Comparison of ENCODE assay signal across 25 mouse cellular contexts in the genomic region with DNA sequence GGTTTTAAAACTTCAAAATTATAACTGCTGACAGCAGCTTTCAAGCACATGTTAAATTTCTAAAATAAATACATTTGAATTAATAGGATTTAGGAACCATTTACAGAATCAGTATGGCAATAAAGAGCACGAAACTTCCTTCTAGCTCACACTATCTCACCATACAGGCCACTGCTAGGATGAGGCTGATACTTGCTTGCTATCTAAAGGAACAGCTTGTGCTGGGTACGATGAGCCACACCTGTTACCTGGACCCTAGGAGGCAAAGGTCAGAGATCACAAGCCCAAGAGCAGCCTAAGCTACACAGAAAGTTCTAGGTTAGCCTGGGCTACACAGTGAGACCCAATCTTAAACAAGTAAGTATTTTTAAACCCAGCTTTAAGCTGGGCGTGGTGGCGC. TPM values are rescaled to one million over a fixed set of nuclear protein-coding genes. Genes with fewer than 3 reads are reported as not detected.
DNase-seq lines count a peak whose midpoint lies in the region; ATAC-seq and TF ChIP-seq lines count a peak whose summit lies in the region.
"Had no signal": no experiment of that assay in that cellular context is flagged by ENCODE, and none has a peak within 500 bp of the region (broad histone marks: within the 10 kb centered on the region; RNA-seq: fewer than 3 reads in every experiment).

No protein-coding gene starts in this region.

- peak; percentile 70 for ATAC-seq in liver, embryonic 14.5 days (ENCODE audit: insufficient read depth)
- ATAC-seq in liver, postnatal 0 days, result no peak
- 0 out of 2 replicates have a peak, but pooled peaks have one; percentile 45 for ATAC-seq in intestine, embryonic 15.5 days
- 0 out of 2 replicates have a peak, but pooled peaks have one; percentile 41 for ATAC-seq in intestine, postnatal 0 days
- ATAC-seq in megakaryocyte-erythroid progenitor cell, adult 5-6 weeks (replicated peaks; ENCODE audit: low FRiP score, low TSS enrichment, poor library complexity, severe bottlenecking), result peak; percentile 66
- ATAC-seq: forebrain, embryonic 14.5 days; forebrain, postnatal 0 days had no signal

- H3K4me3 ChIP-seq in liver, embryonic 14.5 days (ENCODE audit: insufficient read depth in 1 of 2, low read depth in 2 of 2, low read length in 2 of 2), result no peak overlapping the region
- no peak overlapping the region for H3K4me3 ChIP-seq in liver, postnatal 0 days (ENCODE audit: low read depth, low read length)
- H3K4me3 ChIP-seq in intestine, embryonic 15.5 days (replicated peaks), result no peak overlapping the region
- no peak overlapping the region for H3K4me3 ChIP-seq in intestine, postnatal 0 days (ENCODE audit: low read depth, low read length)
- H3K4me3 ChIP-seq: embryonic facial prominence, embryonic 12.5 days; embryonic facial prominence, embryonic 15.5 days; gastrocnemius, adult 2 months; heart, adult 2 months; heart, embryonic 10.5 days; heart, embryonic 13.5 days had no signal

- H3K9me3 ChIP-seq in liver, embryonic 14.5 days (ENCODE audit: control insufficient read depth, low read length), result no peaks in the 10 kb centered on the region
- H3K9me3 ChIP-seq in liver, postnatal 0 days (ENCODE audit: low read length), result no peaks in the 10 kb centered on the region
- H3K9me3 ChIP-seq in intestine, embryonic 15.5 days, result no peaks in the 10 kb centered on the region
- H3K9me3 ChIP-seq in intestine, postnatal 0 days (ENCODE audit: control insufficient read depth), result no peaks in the 10 kb centered on the region
- H3K9me3 ChIP-seq: embryonic facial prominence, embryonic 12.5 days; embryonic facial prominence, embryonic 15.5 days; heart, embryonic 10.5 days; heart, embryonic 13.5 days had no signal

- no peak overlapping the region for H3K4me2 ChIP-seq in liver, embryonic 14.5 days (ENCODE audit: low read depth)
- H3K4me2 ChIP-seq in liver, postnatal 0 days (ENCODE audit: low read depth, low read length), result no peak overlapping the region
- H3K4me2 ChIP-seq in intestine, embryonic 15.5 days (replicated peaks), result no peak overlapping the region
- no peak overlapping the region for H3K4me2 ChIP-seq in intestine, postnatal 0 days (replicated peaks; ENCODE audit: low read depth)
- H3K4me2 ChIP-seq: embryonic facial prominence, embryonic 12.5 days; embryonic facial prominence, embryonic 15.5 days; heart, embryonic 13.5 days; hindbrain, embryonic 14.5 days had no signal

- H3K27me3 ChIP-seq in liver, embryonic 14.5 days (ENCODE audit: control insufficient read depth, insufficient read depth, low read length), result no peaks in the 10 kb centered on the region
- H3K27me3 ChIP-seq in liver, postnatal 0 days (ENCODE audit: insufficient read depth, low read length), result no peaks in the 10 kb centered on the region
- H3K27me3 ChIP-seq in intestine, embryonic 15.5 days (replicated peaks), result no peaks in the 10 kb centered on the region
- no peaks in the 10 kb centered on the region for H3K27me3 ChIP-seq in intestine, postnatal 0 days (replicated peaks; ENCODE audit: control insufficient read depth, insufficient read depth, low read length)
- H3K27me3 ChIP-seq: embryonic facial prominence, embryonic 12.5 days; embryonic facial prominence, embryonic 15.5 days; heart, embryonic 13.5 days had no signal

- DNase-seq in liver, embryonic 14.5 days (ENCODE audit: low read depth in 3 of 3, low spot score in 3 of 3), result no peak
- no peak for DNase-seq in liver, postnatal 0 days
- DNase-seq in spleen, postnatal 10 days (ENCODE audit: low spot score in 2 of 2), result no peak
- no peak for DNase-seq in embryo, embryonic 11 days
- no peak for DNase-seq in gastrocnemius, postnatal 14 days
- DNase-seq: adrenal gland, adult 8-10 months; adrenal gland, postnatal 25 days; cerebellum, adult 11-12 months; cerebellum, adult 8-10 months; cerebellum, postnatal 10 days; forebrain, postnatal 0 days; gastrocnemius, adult 2 months; gastrocnemius, postnatal 25 days; heart, adult 2 months; heart, postnatal 14 days; heart, postnatal 4 days had no signal

- no peak for TF ChIP-seq CTCF in liver, embryonic 14.5 days (IDR thresholded peaks at IDR 0.05; ENCODE audit: low read depth)
- no peak for TF ChIP-seq CTCF in liver, postnatal 0 days (IDR thresholded peaks at IDR 0.05; ENCODE audit: low read depth)
- TF ChIP-seq CTCF in intestine, postnatal 0 days (IDR thresholded peaks at IDR 0.05; ENCODE audit: low read depth), result no peak

- intact Hi-C loops in gastrocnemius, postnatal 14 days (cut with DNase I; ENCODE audit: low total_unique reads), result loop anchor here (5.0 kb wide), 1 partner anchor 167 kb away; no protein-coding TSS in a partner anchor

- WGBS in liver, embryonic 14.5 days (ENCODE audit: insufficient replicate concordance), result 56% methylated on average over 4 of the region's 4 CpGs
- 73% methylated on average over 4 of the region's 4 CpGs for WGBS in liver, postnatal 0 days (ENCODE audit: insufficient replicate concordance)
- 78% methylated on average over 4 of the region's 4 CpGs for WGBS in intestine, embryonic 15.5 days
- WGBS in intestine, postnatal 0 days, result 67% methylated on average over 4 of the region's 4 CpGs

- no peak overlapping the region for H3K9ac ChIP-seq in liver, embryonic 14.5 days (replicated peaks)
- H3K9ac ChIP-seq in liver, postnatal 0 days (replicated peaks), result no peak overlapping the region
- no peak overlapping the region for H3K9ac ChIP-seq in intestine, embryonic 15.5 days
- no peak overlapping the region for H3K9ac ChIP-seq in intestine, postnatal 0 days (ENCODE audit: low read depth, low read length)
- H3K9ac ChIP-seq: embryonic facial prominence, embryonic 12.5 days; embryonic facial prominence, embryonic 15.5 days; forebrain, postnatal 0 days; heart, embryonic 13.5 days; hindbrain, embryonic 14.5 days had no signal

- H3K4me1 ChIP-seq in liver, embryonic 14.5 days (replicated peaks; ENCODE audit: control insufficient read depth in 2 of 2, insufficient read depth in 2 of 2, low read length in 1 of 2), result no peaks in the 10 kb centered on the region
- H3K4me1 ChIP-seq in liver, postnatal 0 days (ENCODE audit: insufficient read depth), result no peaks in the 10 kb centered on the region
- H3K4me1 ChIP-seq in intestine, embryonic 15.5 days (replicated peaks), result no peaks in the 10 kb centered on the region
- no peaks in the 10 kb centered on the region for H3K4me1 ChIP-seq in intestine, postnatal 0 days (replicated peaks; ENCODE audit: control insufficient read depth, insufficient read depth, low read length)
- H3K4me1 ChIP-seq: heart, embryonic 10.5 days; heart, embryonic 13.5 days had no signal

- TF ChIP-seq EP300 in liver, embryonic 14.5 days (IDR thresholded peaks at IDR 0.05; ENCODE audit: low read depth), result 0 out of 2 replicates have a peak, but pooled peaks have one; percentile 27
- no peak for TF ChIP-seq EP300 in liver, postnatal 0 days (IDR thresholded peaks at IDR 0.05; ENCODE audit: low read depth)

- no peak overlapping the region for H3K27ac ChIP-seq in liver, embryonic 14.5 days
- no peak overlapping the region for H3K27ac ChIP-seq in liver, postnatal 0 days (ENCODE audit: low read depth)
- H3K27ac ChIP-seq in intestine, embryonic 15.5 days, result no peak overlapping the region
- no peak overlapping the region for H3K27ac ChIP-seq in intestine, postnatal 0 days (ENCODE audit: low read depth, low read length)
- H3K27ac ChIP-seq: embryonic facial prominence, embryonic 12.5 days; embryonic facial prominence, embryonic 15.5 days; gastrocnemius, adult 2 months; heart, adult 2 months; heart, embryonic 10.5 days; heart, embryonic 13.5 days; hindbrain, embryonic 14.5 days had no signal

- no peaks in the 10 kb centered on the region for H3K36me3 ChIP-seq in liver, embryonic 14.5 days (replicated peaks; ENCODE audit: control insufficient read depth, insufficient read depth, low read depth)
- peaks cover 7% of the 10 kb centered on the region for H3K36me3 ChIP-seq in liver, postnatal 0 days (replicated peaks; ENCODE audit: insufficient read depth, low read length)
- H3K36me3 ChIP-seq in intestine, embryonic 15.5 days, result no peaks in the 10 kb centered on the region
- peaks cover 3% of the 10 kb centered on the region; the same call in 1 of the 2 replicates for H3K36me3 ChIP-seq in intestine, postnatal 0 days (ENCODE audit: control insufficient read depth, insufficient read depth)

RNA-seq across cellular contexts. Expression of a gene that starts 30.2 kb away (rescaled TPM):
- polyA plus RNA-seq in liver, embryonic 14.5 days (2012; rRNA removed), result 1.8 and 3.2 TPM in 2 replicates
- 12.8 and 13.5 TPM in 2 replicates for polyA plus RNA-seq in liver, embryonic 14.5 days (2014; fragmentation: Nextera tagmentation; extraction: Ambion mirVana)
- polyA plus RNA-seq in liver, postnatal 0 days (2015; fragmentation: Nextera tagmentation; extraction: Ambion mirVana), result 25.6 and 26.4 TPM in 2 replicates
- polyA plus RNA-seq in intestine, embryonic 15.5 days (2015; fragmentation: Nextera tagmentation; extraction: Ambion mirVana), result 36.5 and 41.3 TPM in 2 replicates
- 34.1 and 35.5 TPM in 2 replicates for polyA plus RNA-seq in intestine, postnatal 0 days (2015; fragmentation: Nextera tagmentation; extraction: Ambion mirVana)
- total RNA-seq in megakaryocyte-erythroid progenitor cell, adult 5-6 weeks (2014; fragmentation: Nextera tagmentation), result 11.3 and 22.4 TPM in 2 replicates
- total RNA-seq in megakaryocyte-erythroid progenitor cell, adult 5-6 weeks (2017), result 12.7 and 28.2 TPM in 2 replicates
- 1 to 10 TPM; 5.1 to 6.4 TPM for total RNA-seq in gastrocnemius, postnatal 14 days (2021)
